Mouse (Mus musculus) ES-E14 (cell line): ENCODE measurements around the gene Stk10.
A peak's percentile ranks its signal among the peaks of the same experiment; 100 is the strongest.

Experiments used
- CHD2 ChIP-seq: IDR thresholded peaks from 2 replicates; pipeline ENCODE4 v1.6.1; 2014; ENCODE audit warnings: mild to moderate bottlenecking, low read depth, low read length, inconsistent platforms
- HCFC1 ChIP-seq: IDR thresholded peaks from 2 replicates; pipeline ENCODE4 v1.6.1; 2012; ENCODE audit warnings: low read length, inconsistent platforms, borderline replicate concordance; ENCODE audit not compliant: insufficient read depth
- MAFK ChIP-seq: IDR thresholded peaks from 2 replicates; pipeline ENCODE4 v1.6.1; 2014; ENCODE audit warnings: mild to moderate bottlenecking, low read depth, low read length, inconsistent platforms; ENCODE audit not compliant: insufficient read depth
- ZC3H11A ChIP-seq: IDR thresholded peaks from 2 replicates; pipeline ENCODE4 v1.6.1; 2012; ENCODE audit warnings: low read depth, mild to moderate bottlenecking, inconsistent platforms, low read length, borderline replicate concordance
- ZNF384 ChIP-seq: IDR thresholded peaks from 2 replicates; pipeline ENCODE4 v1.6.1; 2012; ENCODE audit warnings: low read depth, low read length, inconsistent platforms

GRCm38 (mm10) chr11:32532765-32533481 lies at the start of gene Stk10:
- TF ChIP-seq HCFC1 (peak; percentile 84), CHD2 (no peak), ZNF384 (no peak), MAFK (no peak), ZC3H11A (no peak)
